Mouse (Mus musculus): ENCODE data around the gene Ckap5. TPM values are rescaled to one million over a fixed set of nuclear protein-coding genes. Genes with fewer than 3 reads are reported as not detected.
A peak's percentile ranks its signal among the peaks of the same experiment; 100 is the strongest.
"Not testable (repeated sequence)": the region's sequence is repeated elsewhere in the genome, so short reads cannot be mapped to it uniquely, and the experiment has no call there.

Ckap5 gene
- polyA plus RNA-seq (2014; fragmentation: Nextera tagmentation; extraction: Ambion mirVana), result 55.3 and 116 TPM in 2 replicates

GRCm38 (mm10) chr2:91526294-91527146 is at the start of gene Ckap5:
Gene Ckap5, plus strand, starts transcription at chr2:91526762.
- Histone ChIP-seq H3K4me1 (ENCODE audit: control insufficient read depth, insufficient read depth, low read length) (no peaks in the 10 kb centered on the region), H3K9me3 (ENCODE audit: control insufficient read depth, low read length) (no peaks in the 10 kb centered on the region), H3K27ac (ENCODE audit: low read depth, low read length) (peak within 1 kb of the TSS; percentile 80), H3K27me3 (ENCODE audit: control insufficient read depth, insufficient read depth, low read length) (no peaks in the 10 kb centered on the region), H3K36me3 (ENCODE audit: control insufficient read depth, insufficient read depth, low read length) (peaks cover 7% of the 10 kb centered on the region; the same call in 1 of the 2 replicates), H3K4me3 (ENCODE audit: low read length) (peak within 1 kb of the TSS; percentile 99), H3K9ac (ENCODE audit: low read depth, low read length) (peak within 1 kb of the TSS; percentile 96), H3K4me2 (replicated peaks; ENCODE audit: low read depth, low read length) (peak within 1 kb of the TSS; percentile 66)
- 1% methylated on average over 63 of the region's 64 CpGs for WGBS
- ATAC-seq (ENCODE audit: low FRiP score, low TSS enrichment), result peak; percentile 99

GRCm38 (mm10) chr2:91476841-91477240 is 49.7 kb upstream of the Ckap5 start:
- no peak overlapping the region for H3K9ac ChIP-seq (ENCODE audit: low read depth, low read length)
- peaks cover 15% of the 10 kb centered on the region; the same call in 1 of the 2 replicates for H3K4me1 ChIP-seq (ENCODE audit: control insufficient read depth, insufficient read depth, low read length)
- no peaks in the 10 kb centered on the region for H3K27me3 ChIP-seq (ENCODE audit: control insufficient read depth, insufficient read depth, low read length)
- no peak for ATAC-seq (ENCODE audit: low FRiP score, low TSS enrichment)
- no peak overlapping the region for H3K4me3 ChIP-seq (ENCODE audit: low read length)
- H3K9me3 ChIP-seq (ENCODE audit: control insufficient read depth, low read length), result no peaks in the 10 kb centered on the region
- H3K27ac ChIP-seq (ENCODE audit: low read depth, low read length), result no peak overlapping the region
- H3K36me3 ChIP-seq (ENCODE audit: control insufficient read depth, insufficient read depth, low read length), result peaks cover 60% of the 10 kb centered on the region
- H3K4me2 ChIP-seq (replicated peaks; ENCODE audit: low read depth, low read length), result no peak overlapping the region
- WGBS, result 48% methylated on average over 7 of the region's 7 CpGs

- no peaks in the 10 kb centered on the region for H3K27me3 ChIP-seq (ENCODE audit: control insufficient read depth, insufficient read depth, low read length)
- H3K4me2 ChIP-seq (replicated peaks; ENCODE audit: low read depth, low read length), result no peak overlapping the region
- H3K4me3 ChIP-seq (ENCODE audit: low read length), result no peak overlapping the region
- H3K9me3 ChIP-seq (ENCODE audit: control insufficient read depth, low read length), result no peaks in the 10 kb centered on the region
- H3K36me3 ChIP-seq (ENCODE audit: control insufficient read depth, insufficient read depth, low read length), result peaks cover 58% of the 10 kb centered on the region
- H3K9ac ChIP-seq (ENCODE audit: low read depth, low read length), result no peak overlapping the region
- H3K27ac ChIP-seq (ENCODE audit: low read depth, low read length), result no peak overlapping the region
- WGBS, result 94% methylated on average over 9 of the region's 9 CpGs
- H3K4me1 ChIP-seq (ENCODE audit: control insufficient read depth, insufficient read depth, low read length), result peaks cover 5% of the 10 kb centered on the region; the same call in 1 of the 2 replicates
- no peak for ATAC-seq (ENCODE audit: low FRiP score, low TSS enrichment)
These were observed 46.2 kb upstream of the Ckap5 start for GRCm38 (mm10) chr2:91480399-91480801.

GRCm38 (mm10) chr2:91480805-91481514 is 45.6 kb upstream of the Ckap5 start:
- no peak overlapping the region for H3K4me3 ChIP-seq (ENCODE audit: low read length)
- no peak overlapping the region for H3K9ac ChIP-seq (ENCODE audit: low read depth, low read length)
- WGBS, result 65% methylated on average over 6 of the region's 6 CpGs
- H3K9me3 ChIP-seq (ENCODE audit: control insufficient read depth, low read length), result no peaks in the 10 kb centered on the region
- no peaks in the 10 kb centered on the region for H3K27me3 ChIP-seq (ENCODE audit: control insufficient read depth, insufficient read depth, low read length)
- no peak overlapping the region for H3K4me2 ChIP-seq (replicated peaks; ENCODE audit: low read depth, low read length)
- peaks cover 4% of the 10 kb centered on the region; the same call in 1 of the 2 replicates for H3K4me1 ChIP-seq (ENCODE audit: control insufficient read depth, insufficient read depth, low read length)
- ATAC-seq (ENCODE audit: low FRiP score, low TSS enrichment), result peak; percentile 40; the same call in 1 of the 2 replicates
- H3K27ac ChIP-seq (ENCODE audit: low read depth, low read length), result no peak overlapping the region
- H3K36me3 ChIP-seq (ENCODE audit: control insufficient read depth, insufficient read depth, low read length), result peaks cover 59% of the 10 kb centered on the region

- Histone ChIP-seq H3K27ac (ENCODE audit: low read depth, low read length) (no peak overlapping the region), H3K4me1 (ENCODE audit: control insufficient read depth, insufficient read depth, low read length) (no peaks in the 10 kb centered on the region), H3K4me2 (replicated peaks; ENCODE audit: low read depth, low read length) (no peak overlapping the region), H3K36me3 (ENCODE audit: control insufficient read depth, insufficient read depth, low read length) (peaks cover 57% of the 10 kb centered on the region), H3K27me3 (ENCODE audit: control insufficient read depth, insufficient read depth, low read length) (no peaks in the 10 kb centered on the region), H3K9me3 (ENCODE audit: control insufficient read depth, low read length) (no peaks in the 10 kb centered on the region), H3K4me3 (ENCODE audit: low read length) (no peak overlapping the region), H3K9ac (ENCODE audit: low read depth, low read length) (no peak overlapping the region)
- ATAC-seq (ENCODE audit: low FRiP score, low TSS enrichment), result no peak
- WGBS, result 90% methylated on average over 4 of the region's 4 CpGs
These were observed 41.9 kb upstream of the Ckap5 start for GRCm38 (mm10) chr2:91484698-91485097.

GRCm38 (mm10) chr2:91485256-91485655 is 41.3 kb upstream of the Ckap5 start:
- peaks cover 63% of the 10 kb centered on the region for H3K36me3 ChIP-seq (ENCODE audit: control insufficient read depth, insufficient read depth, low read length)
- 83% methylated on average over 6 of the region's 6 CpGs for WGBS

GRCm38 (mm10) chr2:91487295-91487694 is 39.3 kb upstream of the Ckap5 start:
- H3K4me2 ChIP-seq (replicated peaks; ENCODE audit: low read depth, low read length); H3K4me3 ChIP-seq (ENCODE audit: low read length); ATAC-seq (ENCODE audit: low FRiP score, low TSS enrichment); H3K4me1 ChIP-seq (ENCODE audit: control insufficient read depth, insufficient read depth, low read length); H3K27me3 ChIP-seq (ENCODE audit: control insufficient read depth, insufficient read depth, low read length); H3K9ac ChIP-seq (ENCODE audit: low read depth, low read length); H3K27ac ChIP-seq (ENCODE audit: low read depth, low read length); H3K9me3 ChIP-seq (ENCODE audit: control insufficient read depth, low read length): not testable (repeated sequence)
- WGBS, result 45% methylated on average over 3 of the region's 3 CpGs
- peaks cover 70% of the 10 kb centered on the region for H3K36me3 ChIP-seq (ENCODE audit: control insufficient read depth, insufficient read depth, low read length)

More at GRCm38 (mm10) chr2:91485256-91485655, 41.3 kb upstream of the Ckap5 start:
- H3K27ac ChIP-seq (ENCODE audit: low read depth, low read length), result no peak overlapping the region
- no peaks in the 10 kb centered on the region for H3K27me3 ChIP-seq (ENCODE audit: control insufficient read depth, insufficient read depth, low read length)
- ATAC-seq (ENCODE audit: low FRiP score, low TSS enrichment), result no peak
- no peaks in the 10 kb centered on the region for H3K9me3 ChIP-seq (ENCODE audit: control insufficient read depth, low read length)
- no peak overlapping the region for H3K9ac ChIP-seq (ENCODE audit: low read depth, low read length)
- H3K4me1 ChIP-seq (ENCODE audit: control insufficient read depth, insufficient read depth, low read length), result no peaks in the 10 kb centered on the region
- no peak overlapping the region for H3K4me3 ChIP-seq (ENCODE audit: low read length)
- no peak overlapping the region for H3K4me2 ChIP-seq (replicated peaks; ENCODE audit: low read depth, low read length)

- Histone ChIP-seq H3K9ac (ENCODE audit: low read depth, low read length) (no peak overlapping the region), H3K4me3 (ENCODE audit: low read length) (no peak overlapping the region), H3K4me2 (replicated peaks; ENCODE audit: low read depth, low read length) (no peak overlapping the region), H3K27ac (ENCODE audit: low read depth, low read length) (no peak overlapping the region), H3K36me3 (ENCODE audit: control insufficient read depth, insufficient read depth, low read length) (peaks cover 77% of the 10 kb centered on the region), H3K9me3 (ENCODE audit: control insufficient read depth, low read length) (no peaks in the 10 kb centered on the region), H3K4me1 (ENCODE audit: control insufficient read depth, insufficient read depth, low read length) (no peaks in the 10 kb centered on the region), H3K27me3 (ENCODE audit: control insufficient read depth, insufficient read depth, low read length) (no peaks in the 10 kb centered on the region)
- 98% methylated on average over 12 of the region's 12 CpGs for WGBS
- ATAC-seq (ENCODE audit: low FRiP score, low TSS enrichment), result no peak
These were observed 34.4 kb upstream of the Ckap5 start for GRCm38 (mm10) chr2:91492071-91492635.

All from kidney, embryonic 14.5 days (tissue).